8 mouse cellular contexts compared by ENCODE assay signal in the genomic region with DNA sequence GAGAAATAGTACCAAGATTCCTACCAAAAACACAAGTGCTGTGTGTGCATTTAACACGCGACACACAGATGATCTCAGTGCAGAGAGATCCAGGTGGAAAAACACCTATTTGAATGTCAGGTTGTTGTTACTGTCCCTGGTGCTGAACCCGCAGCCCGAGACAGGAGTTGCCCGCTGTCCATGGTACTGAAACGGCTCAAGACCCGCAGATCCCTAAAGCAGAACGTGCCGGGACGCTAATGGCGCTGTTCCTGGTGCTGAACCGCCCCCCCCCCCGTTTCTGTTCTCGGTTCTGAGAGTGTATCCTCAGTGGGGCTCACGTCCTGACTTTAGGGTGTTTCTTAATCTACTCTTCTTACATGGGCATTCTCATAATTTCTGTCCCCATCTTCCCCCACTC.
A peak's percentile ranks its signal among the peaks of the same experiment; 100 is the strongest.
DNase-seq lines count a peak whose midpoint lies in the region; ATAC-seq and TF ChIP-seq lines count a peak whose summit lies in the region.

No protein-coding gene starts in this region.

- no peak for ATAC-seq in forebrain, embryonic 14.5 days
- ATAC-seq in forebrain, embryonic 16.5 days, result no peak
- ATAC-seq in lung, embryonic 16.5 days (ENCODE audit: low read depth), result peak; percentile 57; the same call in 1 of the 2 replicates

- no peaks in the 10 kb centered on the region for H3K9me3 ChIP-seq in forebrain, embryonic 14.5 days (replicated peaks; ENCODE audit: control insufficient read depth, low read length)
- H3K9me3 ChIP-seq in forebrain, embryonic 16.5 days (ENCODE audit: control insufficient read depth, low read length), result no peaks in the 10 kb centered on the region
- no peaks in the 10 kb centered on the region for H3K9me3 ChIP-seq in lung, embryonic 16.5 days (ENCODE audit: control insufficient read depth, low read length)

- H3K27me3 ChIP-seq in forebrain, embryonic 14.5 days (replicated peaks; ENCODE audit: control insufficient read depth, insufficient read depth, low read length), result no peaks in the 10 kb centered on the region
- H3K27me3 ChIP-seq in forebrain, embryonic 16.5 days (replicated peaks; ENCODE audit: control insufficient read depth, insufficient read depth, low read length), result no peaks in the 10 kb centered on the region
- H3K27me3 ChIP-seq in C2C12 (ENCODE audit: control insufficient read depth, insufficient read depth, insufficient read length), result peaks cover 17% of the 10 kb centered on the region
- no peaks in the 10 kb centered on the region for H3K27me3 ChIP-seq in lung, embryonic 16.5 days (ENCODE audit: control insufficient read depth, insufficient read depth, low read depth, low read length)

- H3K79me2 ChIP-seq in C2C12 (ENCODE audit: control insufficient read depth, insufficient read depth), result no peaks in the 10 kb centered on the region

- H3ac ChIP-seq in C2C12 (ENCODE audit: control insufficient read depth, insufficient read length, low read depth), result no peak overlapping the region

- H3K79me3 ChIP-seq in C2C12 (ENCODE audit: low read depth), result no peaks in the 10 kb centered on the region

- peak; percentile 76 for DNase-seq in forebrain, embryonic 14.5 days (ENCODE audit: low spot score)
- DNase-seq in c-Kit-positive CD71-negative TER-119-negative erythroid progenitor cells, embryonic 14.5 days (ENCODE audit: low read depth), result peak; percentile 89
- peak; percentile 92 for DNase-seq in heart, postnatal 4 days
- DNase-seq in testis, postnatal 14 days (ENCODE audit: low spot score), result peak; percentile 74
- DNase-seq in cerebellum, adult 18-20 months, result no peak

- no peak overlapping the region for H3K27ac ChIP-seq in forebrain, embryonic 14.5 days (ENCODE audit: low read depth, low read length)
- H3K27ac ChIP-seq in forebrain, embryonic 16.5 days (ENCODE audit: low read length), result no peak overlapping the region
- no peak overlapping the region for H3K27ac ChIP-seq in lung, embryonic 16.5 days (ENCODE audit: low read length)

- no peak for TF ChIP-seq CTCF in C2C12 (IDR thresholded peaks at IDR 0.05; ENCODE audit: control insufficient read depth, insufficient read depth, insufficient read length)

- H3K4me2 ChIP-seq in forebrain, embryonic 14.5 days (ENCODE audit: low read length), result no peak overlapping the region
- H3K4me2 ChIP-seq in forebrain, embryonic 16.5 days (ENCODE audit: low read length), result no peak overlapping the region
- H3K4me2 ChIP-seq in lung, embryonic 16.5 days (ENCODE audit: low read depth, low read length), result no peak overlapping the region

- no peaks in the 10 kb centered on the region for H3K36me3 ChIP-seq in forebrain, embryonic 14.5 days (ENCODE audit: control insufficient read depth, insufficient read depth, low read length)
- no peaks in the 10 kb centered on the region for H3K36me3 ChIP-seq in forebrain, embryonic 16.5 days (ENCODE audit: control insufficient read depth, insufficient read depth)
- H3K36me3 ChIP-seq in C2C12 (ENCODE audit: control insufficient read depth, insufficient read depth), result no peaks in the 10 kb centered on the region
- H3K36me3 ChIP-seq in lung, embryonic 16.5 days (ENCODE audit: control insufficient read depth, insufficient read depth, low read length), result no peaks in the 10 kb centered on the region

- no peak overlapping the region for H3K9ac ChIP-seq in forebrain, embryonic 14.5 days (ENCODE audit: low read length)
- no peak overlapping the region for H3K9ac ChIP-seq in forebrain, embryonic 16.5 days (replicated peaks; ENCODE audit: low read depth, low read length)
- no peak overlapping the region for H3K9ac ChIP-seq in lung, embryonic 16.5 days (ENCODE audit: low read length)

- 4% methylated on average over 15 of the region's 15 CpGs for WGBS in forebrain, embryonic 14.5 days
- 6% methylated on average over 15 of the region's 15 CpGs for WGBS in forebrain, embryonic 16.5 days
- 3% methylated on average over 15 of the region's 15 CpGs for WGBS in lung, embryonic 16.5 days

- no peak overlapping the region for H3K4me3 ChIP-seq in forebrain, embryonic 14.5 days (ENCODE audit: low read depth, low read length)
- no peak overlapping the region for H3K4me3 ChIP-seq in forebrain, embryonic 16.5 days (replicated peaks; ENCODE audit: low read length)
- no peak overlapping the region for H3K4me3 ChIP-seq in C2C12 (ENCODE audit: insufficient read depth, poor library complexity, severe bottlenecking)
- H3K4me3 ChIP-seq in lung, embryonic 16.5 days (ENCODE audit: low read length), result no peak overlapping the region

- no peaks in the 10 kb centered on the region for H3K4me1 ChIP-seq in forebrain, embryonic 14.5 days (ENCODE audit: control insufficient read depth, insufficient read depth, low read length)
- peaks cover 2% of the 10 kb centered on the region; the same call in 1 of the 2 replicates for H3K4me1 ChIP-seq in forebrain, embryonic 16.5 days (replicated peaks; ENCODE audit: control insufficient read depth, insufficient read depth, low read length)
- no peaks in the 10 kb centered on the region for H3K4me1 ChIP-seq in lung, embryonic 16.5 days (replicated peaks; ENCODE audit: control insufficient read depth, insufficient read depth, low read length)

TF ChIP-seq in C2C12, 6 proteins besides CTCF, POLR2A, EP300 and RAD21:
- TF ChIP-seq MYOD1 (IDR thresholded peaks at IDR 0.05; ENCODE audit: control insufficient read depth, insufficient read length, low read depth) (no peak), MAX (IDR thresholded peaks at IDR 0.05) (peak; percentile 95)

Comparison
In these comparisons a context has a peak if more than half of its experiments do, and no peak if none do; other contexts are left out.
1. DNase-seq: peak in forebrain, embryonic 14.5 days (single experiment), c-Kit-positive CD71-negative TER-119-negative erythroid progenitor cells, embryonic 14.5 days (single experiment), heart, postnatal 4 days (single experiment) and testis, postnatal 14 days (single experiment); none in cerebellum, adult 18-20 months (0 of 2).